Mouse (Mus musculus) CH12.LX (cell line): ENCODE data around the gene Camsap2. TPM values are rescaled to one million over a fixed set of nuclear protein-coding genes. Genes with fewer than 3 reads are reported as not detected.

Experiments used
- DNase-seq: peaks from one replicate; pipeline ENCODE4 v3.0.0-alpha.2; 2013; ENCODE audit errors: extremely low read depth
- H3K27ac ChIP-seq: 2 replicates; pipeline ENCODE4 v1.5.1; 2012; ENCODE audit warnings: low read depth, mild to moderate bottlenecking, control low read depth, moderate library complexity; ENCODE audit not compliant: insufficient read depth
- H3K27me3 ChIP-seq: replicated peaks from 2 replicates; pipeline ENCODE3; 2012; ENCODE audit warnings: inconsistent platforms
- H3K36me3 ChIP-seq, 2 experiments: replicated peaks in 1 of 2; 2 replicates each; pipeline versions ENCODE3 to v1.6.1; 2012; ENCODE audit warnings: inconsistent platforms in 1 of 2, low read length in 1 of 2, mild to moderate bottlenecking in 1 of 2, mixed read lengths in 1 of 2, moderate library complexity in 1 of 2; ENCODE audit not compliant: control insufficient read depth in 1 of 2, insufficient read depth in 1 of 2
- H3K4me1 ChIP-seq, 2 experiments: 2 replicates each; pipeline ENCODE4 v1.6.1; 2012; ENCODE audit warnings: inconsistent platforms in 1 of 2, moderate library complexity in 1 of 2; ENCODE audit not compliant: insufficient read depth in 2 of 2, control insufficient read depth in 1 of 2
- H3K4me2 ChIP-seq: 2 replicates; pipeline ENCODE4 v1.6.1; 2012; ENCODE audit warnings: low read depth, mild to moderate bottlenecking, control low read depth; ENCODE audit not compliant: poor library complexity, insufficient read depth, severe bottlenecking
- H3K4me3 ChIP-seq, 3 experiments: fragments of 150-350 bp in 1 of 3; sonication (generic) in 1 of 3; replicated peaks in 1 of 3; 2 replicates each; pipeline versions ENCODE3 to v1.5.1; 2011 to 2012; ENCODE audit warnings: low read depth in 2 of 3, low read length in 2 of 3, mild to moderate bottlenecking in 2 of 3, moderate library complexity in 2 of 3, control low read depth in 1 of 3, improper control_type of control experiment in 1 of 3, inconsistent platforms in 1 of 3, mixed read lengths in 1 of 3; ENCODE audit not compliant: poor library complexity in 1 of 3
- H3K79me2 ChIP-seq: replicated peaks from 2 replicates; pipeline ENCODE4 v1.6.1; 2012; ENCODE audit warnings: mild to moderate bottlenecking, moderate library complexity; ENCODE audit not compliant: control insufficient read depth, poor library complexity, insufficient read depth, severe bottlenecking; ENCODE audit errors: extremely low read depth
- H3K9ac ChIP-seq: 2 replicates; pipeline ENCODE4 v1.6.1; 2012; ENCODE audit warnings: low read depth, mild to moderate bottlenecking, control low read depth, moderate library complexity; ENCODE audit not compliant: insufficient read depth
- H3K9me3 ChIP-seq: replicated peaks from 2 replicates; pipeline ENCODE3; 2012; ENCODE audit warnings: low read length, inconsistent platforms, mixed read lengths
- BHLHE40 ChIP-seq: IDR thresholded peaks from 2 replicates; pipeline ENCODE4 v1.6.1; 2011; ENCODE audit warnings: mild to moderate bottlenecking, low read depth, low read length, improper control_type of control experiment
- CHD1 ChIP-seq: IDR thresholded peaks from 2 replicates; pipeline ENCODE4 v1.6.1; 2012; ENCODE audit warnings: low read depth, low read length, improper control_type of control experiment, inconsistent platforms
- CHD2 ChIP-seq: IDR thresholded peaks from 2 replicates; pipeline ENCODE4 v1.6.1; 2011; ENCODE audit warnings: low read length, improper control_type of control experiment
- CTCF ChIP-seq, 2 experiments: IDR thresholded peaks in 1 of 2; conservative IDR thresholded peaks in 1 of 2; 2 replicates each; pipeline ENCODE4 v1.5.1; 2011 to 2012; ENCODE audit warnings: low read depth in 2 of 2, low read length in 2 of 2, improper control_type of control experiment in 1 of 2, inconsistent platforms in 1 of 2, mild to moderate bottlenecking in 1 of 2, moderate library complexity in 1 of 2
- E2F4 ChIP-seq: IDR thresholded peaks from 2 replicates; pipeline ENCODE4 v1.6.1; 2011; ENCODE audit warnings: low read depth, low read length, improper control_type of control experiment; ENCODE audit not compliant: insufficient replicate concordance
- EP300 ChIP-seq: IDR thresholded peaks from 2 replicates; pipeline ENCODE4 v1.6.1; 2011; ENCODE audit warnings: low read length, improper control_type of control experiment
- ETS1 ChIP-seq: conservative IDR thresholded peaks from 2 replicates; pipeline ENCODE4 v1.6.1; 2012; ENCODE audit warnings: low read depth, mild to moderate bottlenecking, inconsistent platforms, low read length, improper control_type of control experiment, moderate library complexity
- HCFC1 ChIP-seq: IDR thresholded peaks from 2 replicates; pipeline ENCODE4 v1.6.1; 2012; ENCODE audit warnings: low read depth, mild to moderate bottlenecking, inconsistent platforms, low read length, improper control_type of control experiment
- JUND ChIP-seq: conservative IDR thresholded peaks from 2 replicates; pipeline ENCODE4 v1.6.1; 2011; ENCODE audit warnings: low read depth, low read length, improper control_type of control experiment
- MAFK ChIP-seq: IDR thresholded peaks from 2 replicates; pipeline ENCODE4 v1.6.1; 2011; ENCODE audit warnings: low read length, improper control_type of control experiment; ENCODE audit not compliant: insufficient replicate concordance
- MAZ ChIP-seq: IDR thresholded peaks from 2 replicates; pipeline ENCODE4 v1.6.1; 2012; ENCODE audit warnings: low read depth, mild to moderate bottlenecking, inconsistent platforms, low read length, improper control_type of control experiment, moderate library complexity
- MXI1 ChIP-seq: IDR thresholded peaks from 2 replicates; pipeline ENCODE4 v1.6.1; 2011; ENCODE audit warnings: mild to moderate bottlenecking, low read depth, low read length, improper control_type of control experiment
- MYC ChIP-seq: IDR thresholded peaks from 2 replicates; pipeline ENCODE4 v1.6.1; 2011; ENCODE audit warnings: low read depth, mild to moderate bottlenecking, improper control_type of control experiment, low read length
- PAX5 ChIP-seq: IDR thresholded peaks from 2 replicates; pipeline ENCODE4 v1.6.1; 2012; ENCODE audit warnings: low read length, inconsistent platforms, mixed read lengths
- POLR2A ChIP-seq: IDR thresholded peaks from 2 replicates; pipeline ENCODE4 v1.6.1; 2011; ENCODE audit warnings: low read depth, mild to moderate bottlenecking, improper control_type of control experiment, low read length
- POLR2AphosphoS2 ChIP-seq: IDR thresholded peaks from 2 replicates; pipeline ENCODE4 v1.6.1; 2011; ENCODE audit warnings: low read depth, low read length, improper control_type of control experiment
- RCOR1 ChIP-seq: conservative IDR thresholded peaks from 2 replicates; pipeline ENCODE4 v1.6.1; 2012; ENCODE audit warnings: low read depth, mild to moderate bottlenecking, inconsistent platforms, low read length, improper control_type of control experiment
- SMC3 ChIP-seq: IDR thresholded peaks from 2 replicates; pipeline ENCODE4 v1.6.1; 2011; ENCODE audit warnings: low read depth, low read length, improper control_type of control experiment
- UBTF ChIP-seq: IDR thresholded peaks from 2 replicates; pipeline ENCODE4 v1.6.1; 2012; ENCODE audit warnings: low read depth, mild to moderate bottlenecking, inconsistent platforms, low read length, improper control_type of control experiment, moderate library complexity
- USF2 ChIP-seq: conservative IDR thresholded peaks from 2 replicates; pipeline ENCODE4 v1.6.1; 2011; ENCODE audit warnings: low read depth, low read length, improper control_type of control experiment
- ZC3H11A ChIP-seq: IDR thresholded peaks from 2 replicates; pipeline ENCODE4 v1.6.1; 2012; ENCODE audit warnings: low read depth, mild to moderate bottlenecking, inconsistent platforms, low read length, improper control_type of control experiment
- ZKSCAN1 ChIP-seq: IDR thresholded peaks from 2 replicates; pipeline ENCODE4 v1.6.1; 2012; ENCODE audit warnings: low read depth, inconsistent platforms, low read length, improper control_type of control experiment, borderline replicate concordance
- ZMIZ1 ChIP-seq: IDR thresholded peaks from 2 replicates; pipeline ENCODE4 v1.6.1; 2012; ENCODE audit warnings: low read depth, mild to moderate bottlenecking, inconsistent platforms, low read length, improper control_type of control experiment
- ZNF384 ChIP-seq: IDR thresholded peaks from 2 replicates; pipeline ENCODE4 v1.6.1; 2012; ENCODE audit warnings: low read depth, low read length, improper control_type of control experiment, inconsistent platforms
- dilution Hi-C: fragments of 300-500 bp; cut with MboI; formaldehyde crosslinking; loops from 2 replicates; pipeline ENCODE4 v1.14.3; 2020; ENCODE audit warnings: low sequenced_read_pairs; ENCODE audit not compliant: extremely low pct_unique_long_range_greater_than_20kb, extremely low pct_ligation_motif_present
- in situ Hi-C: fragments of 300-500 bp; cut with MboI; formaldehyde crosslinking; loops from 3 replicates; pipeline ENCODE4 v1.14.3; 2019; ENCODE audit warnings: low sequenced_read_pairs, low pct_ligation_motif_present, low pct_unique_long_range_greater_than_20kb, mixed read lengths
- polyA plus RNA-seq: library from polyadenylated mRNA; unstranded; fragments of >175 nt; gene quantifications from 2 replicates; pipeline ENCODE4 v1.2.1, GENCODE M21; 2012; ENCODE audit warnings: low read depth; ENCODE audit not compliant: insufficient read length
- total RNA-seq, 2 experiments: library from RNA; depleted of rRNA; stranded (reverse); fragments of 300-350 nt in 1 of 2; fragments of >200 nt in 1 of 2; gene quantifications; 2 replicates each; pipeline ENCODE4 v1.2.3; 2012 to 2014

Camsap2 gene
- total and polyA plus RNA-seq, 3 experiments = 5.6 to 11.3 (median 9.5) TPM

GRCm38 (mm10) chr1:136333512-136333911 lies 12.4 kb downstream of the Camsap2 start:
- Histone ChIP-seq H3K9me3 (no peaks in the 10 kb centered on the region), H3K79me2 (peaks cover 2% of the 10 kb centered on the region; the same call in 1 of the 2 replicates), H3K4me2 (no peak overlapping the region), H3K27ac (no peak overlapping the region), H3K36me3 (peaks cover 3 to 40% of the 10 kb centered on the region in 2 experiments), H3K4me1 (peaks cover 0 to 7% of the 10 kb centered on the region in 2 experiments; a peak in 1 of 4 replicates), H3K4me3 (no peak overlapping the region), H3K27me3 (no peaks in the 10 kb centered on the region), H3K9ac (no peak overlapping the region)
- no peak for DNase-seq
- dilution Hi-C loops (no loop called here), in situ Hi-C loops (no loop called here)
- TF ChIP-seq USF2 (no peak), ZMIZ1 (no peak), UBTF (no peak), CHD1 (no peak), JUND (no peak), BHLHE40 (no peak), ZNF384 (no peak), MAFK (no peak), CTCF (conservative IDR thresholded peaks at IDR 0.05 in 1 of 2, IDR thresholded peaks at IDR 0.05 in 1 of 2; ENCODE audit: low read depth in 2 of 2, low read length in 2 of 2) (no peak), HCFC1 (no peak), POLR2A (no peak), MXI1 (no peak), SMC3 (no peak), MAZ (no peak)

DNA sequence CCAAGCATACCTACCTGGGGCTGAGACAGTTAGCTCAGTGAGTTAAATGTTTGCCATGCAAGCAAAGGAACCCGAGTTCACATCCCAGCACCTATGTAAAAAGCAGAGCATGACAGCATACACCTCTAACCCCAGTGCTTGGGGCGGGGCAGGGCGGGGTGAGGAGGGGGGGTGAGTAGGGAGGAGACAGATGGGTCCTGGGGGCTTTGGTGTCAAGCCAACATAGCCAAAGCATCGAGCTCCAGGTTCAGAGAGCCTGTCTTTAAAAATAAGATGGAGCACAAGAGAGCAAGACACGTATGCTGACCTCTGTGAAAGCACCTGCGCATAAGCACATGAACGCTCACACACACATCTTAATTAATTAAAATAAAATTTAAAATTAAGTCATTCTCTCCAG lies 12.8 kb downstream of the Camsap2 start:
- in situ Hi-C loops (no loop called here), dilution Hi-C loops (no loop called here)
- H3K4me1 ChIP-seq = peaks cover 0 to 7% of the 10 kb centered on the region in 2 experiments; a peak in 1 of 4 replicates
- no peak overlapping the region for H3K9ac ChIP-seq
- peaks cover 2% of the 10 kb centered on the region; the same call in 1 of the 2 replicates for H3K79me2 ChIP-seq
- H3K36me3 ChIP-seq = peaks cover 3 to 45% of the 10 kb centered on the region in 2 experiments
- no peak overlapping the region for H3K4me3 ChIP-seq
- H3K27me3 ChIP-seq = no peaks in the 10 kb centered on the region
- DNase-seq = no peak
- H3K4me2 ChIP-seq = no peak overlapping the region
- H3K27ac ChIP-seq = no peak overlapping the region
- no peaks in the 10 kb centered on the region for H3K9me3 ChIP-seq
- TF ChIP-seq ZC3H11A = no peak
- TF ChIP-seq RCOR1 = no peak
- no peak for TF ChIP-seq MAZ
- no peak for TF ChIP-seq MYC
- TF ChIP-seq CHD2 = no peak
- no peak for TF ChIP-seq PAX5
- no peak for TF ChIP-seq POLR2A
- no peak for TF ChIP-seq ZNF384
- TF ChIP-seq MXI1 = no peak
- no peak for TF ChIP-seq ZKSCAN1
- no peak for TF ChIP-seq JUND
- no peak for TF ChIP-seq E2F4
- no peak for TF ChIP-seq EP300
- TF ChIP-seq CTCF (conservative IDR thresholded peaks at IDR 0.05 in 1 of 2, IDR thresholded peaks at IDR 0.05 in 1 of 2; ENCODE audit: low read depth in 2 of 2, low read length in 2 of 2) = no peak
- no peak for TF ChIP-seq ETS1
- no peak for TF ChIP-seq POLR2AphosphoS2
- TF ChIP-seq SMC3 = no peak
- no peak for TF ChIP-seq BHLHE40
- no peak for TF ChIP-seq ZMIZ1
- TF ChIP-seq, all 38 proteins: peak for 0
